Mouse (Mus musculus) urinary bladder, postnatal 14 days (tissue): ENCODE measurements around the gene Rtp3.

Source experiments
- DNase-seq: peaks from one replicate; pipeline ENCODE4 v3.0.0; 2021; ENCODE audit warnings: low spot score

Rtp3 gene

DNA sequence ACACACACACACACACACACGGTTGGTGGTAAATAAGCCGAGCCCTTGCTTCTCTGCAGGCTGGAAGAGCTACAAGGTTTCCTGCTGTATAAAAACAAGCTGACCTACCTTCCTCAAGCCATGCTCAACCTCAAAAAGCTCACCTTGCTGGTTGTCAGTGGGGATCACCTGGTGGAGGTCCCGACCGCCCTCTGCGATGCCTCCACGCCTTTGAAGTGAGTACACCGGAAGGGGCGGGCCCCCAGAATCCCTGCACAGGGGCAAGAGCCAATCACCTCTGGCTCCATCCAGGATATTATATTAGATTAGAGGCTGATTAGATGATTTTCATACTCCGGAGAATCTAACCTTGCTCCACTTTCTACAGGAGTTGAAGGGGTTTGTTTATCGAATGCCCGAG is 11.0 kb downstream of the Rtp3 start:
- no peak for DNase-seq

- no peak for DNase-seq
These were observed 24.5 kb downstream of the Rtp3 start for GRCm38 (mm10) chr9:110965910-110966231.

DNA sequence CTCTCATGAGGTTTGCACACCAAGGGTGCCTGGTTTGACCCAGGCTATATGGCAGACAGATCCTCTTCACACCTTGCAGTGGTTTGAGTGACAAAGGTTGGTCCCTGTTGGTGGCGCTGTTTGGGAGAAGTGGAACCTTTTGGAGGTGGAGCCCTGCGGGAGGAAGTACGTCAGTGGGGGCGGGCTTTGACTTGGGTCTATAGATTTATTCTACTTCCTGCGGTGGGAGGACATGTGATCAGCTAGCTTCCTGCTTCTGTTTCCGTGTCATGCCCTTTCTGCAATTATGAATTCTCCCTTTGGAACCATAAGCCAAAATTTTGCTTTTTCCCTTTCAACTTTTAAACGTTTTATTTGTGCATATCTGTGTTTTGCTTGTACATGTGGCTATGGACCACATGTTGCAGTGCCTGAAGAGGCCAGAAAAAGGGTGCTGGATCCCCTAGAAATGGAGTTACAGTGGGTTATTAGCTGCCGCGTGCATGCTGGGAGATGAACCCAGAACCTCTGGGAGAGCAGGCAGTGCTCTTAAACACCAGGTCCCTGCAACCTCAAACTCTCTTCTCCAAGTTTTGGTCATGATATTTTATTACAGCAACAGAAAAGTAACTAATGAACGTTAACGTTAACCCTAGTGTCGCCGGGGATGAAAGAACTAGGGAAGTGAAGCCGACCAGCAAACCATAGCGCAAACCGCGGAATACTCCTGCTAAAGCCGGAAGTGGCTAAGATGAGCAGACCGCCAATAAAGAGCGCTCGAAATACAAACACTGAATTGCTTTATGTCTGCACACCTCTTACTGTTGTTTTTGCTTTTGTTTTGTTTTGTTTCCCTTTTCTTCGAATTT is 25.1 kb downstream of the Rtp3 start:
- no peak for DNase-seq

DNA sequence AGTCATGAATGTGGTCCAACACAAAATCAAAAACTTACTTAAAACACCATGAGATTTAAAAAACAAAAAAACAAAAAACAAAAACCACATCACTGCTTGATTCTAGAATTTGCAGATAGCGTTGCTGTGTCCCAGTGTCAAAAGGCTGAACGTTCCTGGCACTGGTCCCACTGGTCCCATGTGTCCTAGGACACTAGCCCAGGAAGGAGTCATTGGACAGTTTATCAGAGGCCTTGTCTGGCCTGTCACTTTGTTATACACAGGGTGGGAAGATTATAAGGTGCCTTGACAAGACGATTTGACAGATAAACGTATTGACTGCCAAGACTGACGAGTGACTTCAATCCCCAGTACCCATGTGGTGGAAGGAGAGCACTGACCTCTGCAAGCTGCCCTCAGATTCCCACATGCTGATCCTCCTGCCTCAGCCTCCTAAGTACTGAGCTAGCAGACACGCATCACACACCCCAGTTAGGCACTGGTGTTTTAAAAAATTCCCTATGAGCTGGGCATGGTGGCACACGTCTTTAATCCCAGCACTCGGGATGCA is 26.7 kb downstream of the Rtp3 start:
- no peak for DNase-seq

- DNase-seq, result no peak
These were observed 29.0 kb downstream of the Rtp3 start for GRCm38 (mm10) chr9:110961386-110961785.

GRCm38 (mm10) chr9:110960230-110961149 is 29.9 kb downstream of the Rtp3 start:
- DNase-seq, result no peak

DNA sequence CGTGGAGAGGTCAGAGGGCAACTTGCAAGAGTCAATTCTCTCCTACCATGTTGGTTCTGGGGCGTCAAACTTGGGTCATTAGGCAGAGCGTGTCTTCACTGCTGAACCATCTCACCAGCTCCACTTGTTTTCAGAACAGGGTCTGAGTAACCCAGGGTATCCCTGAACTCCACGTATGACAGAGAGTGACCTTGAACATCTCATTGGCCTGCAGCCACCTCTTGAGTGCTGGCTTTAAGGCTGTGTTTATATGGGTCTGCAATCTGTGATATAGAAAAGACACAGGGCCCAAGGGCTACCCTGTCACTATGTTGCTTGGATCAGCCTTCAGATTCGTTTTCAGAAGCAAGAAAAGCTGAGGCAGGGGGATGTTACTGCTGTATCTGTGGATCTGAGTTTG is 30.7 kb downstream of the Rtp3 start:
- no peak for DNase-seq

- DNase-seq, result no peak
These were observed 34.4 kb downstream of the Rtp3 start for GRCm38 (mm10) chr9:110955962-110956361.

- no peak for DNase-seq
These were observed 35.5 kb downstream of the Rtp3 start for GRCm38 (mm10) chr9:110954681-110955445.

DNA sequence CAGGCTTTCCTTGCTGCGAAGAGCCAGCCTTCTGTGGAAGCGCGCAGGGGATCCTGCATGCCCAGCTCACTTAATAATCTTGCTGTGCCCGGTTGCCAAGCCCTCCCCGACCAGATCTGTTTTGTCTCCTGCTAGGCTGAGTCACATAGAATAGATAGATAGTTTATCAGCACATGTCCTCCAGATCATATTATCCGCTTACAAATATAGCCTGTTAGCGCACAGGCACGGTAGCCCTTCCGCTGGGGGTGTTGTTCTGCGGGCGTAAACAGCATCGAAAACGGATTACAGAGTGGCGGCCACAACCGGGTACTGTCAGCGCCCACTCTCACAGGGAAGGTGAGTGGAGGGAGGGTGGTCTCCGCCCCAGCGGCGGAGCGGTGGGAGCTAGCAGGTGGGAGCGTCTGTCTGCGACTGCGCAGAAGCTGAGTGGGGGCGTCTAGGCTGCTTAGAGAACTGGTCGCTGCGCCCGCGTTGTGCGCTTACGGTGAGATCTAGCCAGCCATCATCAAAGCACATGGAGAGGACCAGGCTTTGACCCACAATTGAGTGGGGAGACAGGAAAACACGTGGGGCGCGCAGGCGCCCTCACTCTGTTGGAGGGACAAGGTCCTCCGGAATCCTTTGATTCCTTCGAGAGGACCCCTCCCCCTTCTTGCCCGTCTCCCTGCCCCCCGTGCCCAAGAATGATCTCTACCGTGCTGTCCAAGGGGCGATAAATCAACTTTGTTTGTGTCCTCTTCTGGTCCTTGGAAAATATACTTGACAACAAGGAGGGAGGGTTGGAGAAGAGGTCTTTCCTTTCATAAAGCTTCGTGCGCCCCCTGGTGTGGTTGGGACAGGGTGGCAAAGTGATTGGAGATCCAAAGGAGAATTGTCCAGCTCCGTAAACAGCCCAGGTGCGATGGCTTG is 36.6 kb downstream of the Rtp3 start:
- peak; percentile 73 for DNase-seq

DNA sequence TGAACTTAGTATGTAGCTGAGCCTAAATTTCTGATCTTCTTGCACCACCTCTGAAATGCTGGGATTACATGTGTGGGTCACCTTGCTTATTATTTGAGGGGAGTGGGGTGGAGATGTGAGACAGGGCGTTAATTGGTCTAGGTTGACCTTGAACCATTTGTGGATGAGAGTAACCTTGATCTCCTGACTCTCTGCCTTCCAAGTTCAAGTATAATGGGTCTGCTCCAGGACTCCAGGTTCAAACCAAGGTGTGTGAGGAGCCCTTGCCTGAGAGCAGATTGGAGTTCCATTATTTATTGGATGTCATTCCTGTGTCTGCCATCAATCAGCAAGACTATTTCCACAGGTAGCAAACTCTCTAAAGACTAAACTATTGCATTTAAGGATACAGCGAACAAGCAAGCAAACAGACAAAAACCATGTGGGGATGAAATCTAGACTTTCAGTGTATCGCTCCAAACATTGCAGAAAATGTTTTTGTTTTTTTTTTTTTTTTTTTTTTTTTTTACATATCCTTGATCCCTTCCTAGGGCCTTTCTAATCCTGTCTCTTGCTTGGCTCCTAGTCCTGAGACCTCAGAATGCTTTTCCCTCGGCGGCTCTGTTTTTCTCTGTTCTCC is 37.3 kb downstream of the Rtp3 start:
- DNase-seq, result no peak

- DNase-seq, result no peak
These were observed 38.0 kb downstream of the Rtp3 start for GRCm38 (mm10) chr9:110952398-110952797.

- no peak for DNase-seq
These were observed 38.5 kb downstream of the Rtp3 start for GRCm38 (mm10) chr9:110951866-110952265.

GRCm38 (mm10) chr9:110951397-110951796 is 39.0 kb downstream of the Rtp3 start, which contains the start of gene Lrrc2:
Gene Lrrc2 (plus strand): TSS chr9:110951545.
- DNase-seq, result no peak

GRCm38 (mm10) chr9:110950109-110950508 is 40.3 kb downstream of the Rtp3 start:
- DNase-seq, result no peak

DNA sequence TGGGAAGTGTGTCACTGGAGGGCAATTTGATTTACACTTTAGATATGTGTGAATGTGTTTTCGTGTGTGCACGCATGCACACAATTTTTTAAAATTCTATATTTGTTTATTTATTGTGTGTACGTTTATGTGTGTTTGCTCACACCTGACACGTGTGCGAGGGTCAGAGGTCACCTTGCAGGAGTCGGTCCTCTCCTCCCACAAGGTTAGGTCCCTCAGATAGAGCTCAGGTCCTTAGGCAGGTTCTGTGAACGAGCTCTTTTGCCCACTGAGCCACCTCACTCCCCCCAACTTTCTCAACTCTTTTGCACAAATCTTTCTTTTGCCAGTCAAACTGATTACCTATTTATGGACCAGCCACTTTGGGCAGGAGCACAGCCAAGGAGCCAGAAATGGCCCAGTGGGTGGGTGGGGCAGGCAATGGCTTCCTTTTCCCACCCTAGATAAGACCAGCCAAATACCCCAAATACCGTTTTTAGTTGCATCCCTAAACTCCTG is 41.5 kb downstream of the Rtp3 start:
- no peak for DNase-seq

- no peak for DNase-seq
These were observed 42.5 kb downstream of the Rtp3 start for GRCm38 (mm10) chr9:110947900-110948299.

DNA sequence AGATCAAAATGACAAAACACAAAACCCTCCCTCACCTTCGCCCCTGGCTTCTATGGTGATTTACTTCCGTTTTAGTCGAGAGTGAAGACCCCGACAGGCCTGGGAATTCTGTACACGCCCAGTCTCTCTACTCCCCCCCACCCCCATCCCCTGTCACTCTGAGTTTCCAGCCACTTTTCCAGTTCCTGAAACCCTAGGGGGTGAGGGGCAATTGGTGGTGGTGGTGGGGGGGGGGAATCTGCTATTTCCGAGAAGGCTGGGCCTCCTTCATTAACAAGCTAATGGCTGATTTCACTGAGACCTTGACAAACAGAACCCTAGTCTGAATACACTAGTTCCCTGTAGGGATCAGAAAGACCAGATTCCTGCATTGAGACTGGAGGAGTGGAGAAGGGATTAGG is 43.1 kb downstream of the Rtp3 start:
- no peak for DNase-seq

DNA sequence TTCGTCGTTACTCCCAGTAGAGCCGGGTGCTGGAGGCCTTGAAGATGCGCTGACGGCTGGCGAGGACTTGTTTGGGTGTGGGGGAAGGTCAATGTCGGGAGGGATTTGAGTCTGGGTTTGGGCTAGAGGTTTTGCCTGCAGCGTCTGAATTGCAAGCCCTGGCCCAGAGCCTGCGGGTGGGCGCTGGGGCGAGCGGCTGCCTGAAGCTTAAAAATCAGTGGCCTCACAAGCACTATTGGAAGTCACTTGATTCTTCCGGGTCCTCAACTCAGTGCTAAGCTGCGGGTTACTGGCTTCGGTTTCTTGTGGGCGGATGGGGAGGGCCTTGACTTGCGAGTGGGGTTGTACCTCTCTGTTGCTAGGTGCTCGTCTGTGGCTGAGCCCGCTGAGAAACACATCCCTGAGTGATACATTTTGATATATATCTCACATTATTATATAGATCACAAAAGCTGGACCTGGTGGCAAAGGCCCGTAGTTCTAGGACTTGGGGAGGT is 43.8 kb downstream of the Rtp3 start:
- DNase-seq, result no peak

DNA sequence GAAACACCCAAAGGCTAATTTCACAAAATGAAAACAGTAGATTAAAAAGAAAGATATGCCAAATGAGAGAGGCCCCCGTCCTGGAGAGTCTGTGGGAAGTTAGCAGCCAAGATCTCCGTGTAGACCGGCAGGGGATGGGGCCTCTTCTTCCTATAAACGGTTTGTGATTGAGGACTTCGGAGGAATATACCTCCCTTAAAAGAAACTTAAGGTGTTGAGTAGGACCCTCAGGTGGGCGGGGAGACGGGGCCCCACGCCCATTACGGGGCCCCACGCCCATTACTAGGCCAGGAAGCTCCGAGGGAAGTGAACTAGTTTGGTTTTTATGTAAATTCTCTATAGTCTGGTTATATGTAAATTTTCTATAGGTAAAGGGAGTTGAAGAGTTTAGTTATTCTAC is 44.5 kb downstream of the Rtp3 start, which contains the start of gene Tdgf1:
Gene Tdgf1 (minus strand): TSS at position 233 of the 400 bp plus-strand sequence.
- DNase-seq, result no peak
